Mouse (Mus musculus) hindbrain, embryonic 15.5 days (tissue): Measurements from ENCODE around the gene Adam22. TPM values are rescaled to one million over a fixed set of nuclear protein-coding genes. Genes with fewer than 3 reads are reported as not detected.
"Not testable (repeated sequence)": the region's sequence is repeated elsewhere in the genome, so short reads cannot be mapped to it uniquely, and the experiment has no call there.

Source experiments
- ATAC-seq: fragments of 200-750 bp; cut with Nextera tagmentation; 2 replicates; pipeline ENCODE4 v1.8.0; 2017; ENCODE audit warnings: low read depth, moderate number of reproducible peaks, moderate TSS enrichment; ENCODE audit not compliant: low FRiP score
- H3K27ac ChIP-seq: fragments of 300-500 bp; sonication (generic); replicated peaks from 2 replicates; pipeline ENCODE4 v1.5.1; 2015; ENCODE audit warnings: mild to moderate bottlenecking, inconsistent platforms
- H3K27me3 ChIP-seq: fragments of 300-500 bp; sonication (generic); 2 replicates; pipeline ENCODE4 v1.6.1; 2015; ENCODE audit warnings: control low read depth, inconsistent platforms
- H3K36me3 ChIP-seq: fragments of 300-500 bp; sonication (generic); 2 replicates; pipeline ENCODE4 v1.6.1; 2015; ENCODE audit warnings: control low read depth, inconsistent platforms
- H3K4me1 ChIP-seq: fragments of 300-500 bp; sonication (generic); replicated peaks from 2 replicates; pipeline ENCODE4 v1.6.1; 2015; ENCODE audit warnings: control low read depth, inconsistent platforms
- H3K4me2 ChIP-seq: fragments of 300-500 bp; sonication (generic); 2 replicates; pipeline ENCODE4 v1.6.1; 2015; ENCODE audit warnings: moderate library complexity, mild to moderate bottlenecking, inconsistent platforms
- H3K4me3 ChIP-seq: fragments of 300-500 bp; sonication (generic); 2 replicates; pipeline ENCODE4 v1.5.1; 2015; ENCODE audit warnings: mild to moderate bottlenecking, inconsistent platforms
- H3K9ac ChIP-seq: fragments of 300-500 bp; sonication (generic); 2 replicates; pipeline ENCODE4 v1.6.1; 2015; ENCODE audit warnings: inconsistent platforms
- H3K9me3 ChIP-seq: fragments of 300-500 bp; sonication (generic); 2 replicates; pipeline ENCODE4 v1.6.1; 2016; ENCODE audit warnings: control low read depth, inconsistent platforms
- WGBS: fragments of 180-500 bp; shearing (Covaris S2); methylation state at CpG from one replicate; pipeline ENCODE4 v1.1.7; 2015; 5-methylcytosine and 5-hydroxymethylcytosine counted together
- polyA plus RNA-seq: library from polyadenylated mRNA; unstranded; fragments of >200 nt; fragmentation: Nextera tagmentation; extraction: Ambion mirVana; gene quantifications from 2 replicates; pipeline ENCODE4 v1.2.1, GENCODE M21; 2015

Adam22 gene
- polyA plus RNA-seq, 1 experiment from 2014 or later, result 41.9 TPM

GRCm38 (mm10) chr5:8077481-8077880, 290.5 kb downstream of the Adam22 start:
- Histone ChIP-seq H3K27ac (no peak overlapping the region), H3K4me2 (no peak overlapping the region), H3K36me3 (peaks cover 28% of the 10 kb centered on the region), H3K9ac (no peak overlapping the region), H3K4me3 (no peak overlapping the region), H3K27me3 (no peaks in the 10 kb centered on the region), H3K9me3 (no peaks in the 10 kb centered on the region), H3K4me1 (no peaks in the 10 kb centered on the region)
- ATAC-seq, result no peak
- 89% methylated on average over 8 of the region's 8 CpGs for WGBS

GRCm38 (mm10) chr5:8073901-8074561, 293.9 kb downstream of the Adam22 start:
- no peaks in the 10 kb centered on the region for H3K27me3 ChIP-seq
- H3K4me1 ChIP-seq, result no peaks in the 10 kb centered on the region
- 86% methylated on average over 9 of the region's 9 CpGs for WGBS
- no peak overlapping the region for H3K27ac ChIP-seq
- H3K9me3 ChIP-seq, result no peaks in the 10 kb centered on the region
- H3K4me3 ChIP-seq, result no peak overlapping the region
- peaks cover 28% of the 10 kb centered on the region for H3K36me3 ChIP-seq
- H3K9ac ChIP-seq, result no peak overlapping the region
- 0 out of 2 replicates have a peak, but pooled peaks have one; percentile 27 for ATAC-seq
- H3K4me2 ChIP-seq, result no peak overlapping the region

- H3K36me3 ChIP-seq, result peaks cover 28% of the 10 kb centered on the region
- H3K4me1 ChIP-seq, result no peaks in the 10 kb centered on the region
- H3K27ac ChIP-seq, result no peak overlapping the region
- 93% methylated on average over 9 of the region's 9 CpGs for WGBS
- no peaks in the 10 kb centered on the region for H3K27me3 ChIP-seq
- H3K4me2 ChIP-seq, result no peak overlapping the region
- H3K9ac ChIP-seq, result no peak overlapping the region
- no peak for ATAC-seq
- H3K4me3 ChIP-seq, result no peak overlapping the region
- H3K9me3 ChIP-seq, result no peaks in the 10 kb centered on the region
These were observed 294.6 kb downstream of the Adam22 start for GRCm38 (mm10) chr5:8073406-8073805.

- ATAC-seq, result no peak
- Histone ChIP-seq H3K4me2 (no peak overlapping the region), H3K4me3 (no peak overlapping the region), H3K9me3 (no peaks in the 10 kb centered on the region), H3K27ac (no peak overlapping the region), H3K36me3 (peaks cover 76% of the 10 kb centered on the region), H3K9ac (no peak overlapping the region), H3K4me1 (no peaks in the 10 kb centered on the region), H3K27me3 (no peaks in the 10 kb centered on the region)
- WGBS, result 65% methylated on average over 6 of the region's 6 CpGs
These were observed 304.8 kb downstream of the Adam22 start for GRCm38 (mm10) chr5:8063207-8063606.

GRCm38 (mm10) chr5:8062469-8062868, 305.5 kb downstream of the Adam22 start:
- H3K4me1 ChIP-seq, result peaks cover 5% of the 10 kb centered on the region
- H3K27ac ChIP-seq, result no peak overlapping the region
- no peaks in the 10 kb centered on the region for H3K9me3 ChIP-seq
- H3K9ac ChIP-seq, result no peak overlapping the region
- no peaks in the 10 kb centered on the region for H3K27me3 ChIP-seq
- ATAC-seq, result no peak
- WGBS, result 97% methylated on average over 2 of the region's 2 CpGs
- no peak overlapping the region for H3K4me3 ChIP-seq
- no peak overlapping the region for H3K4me2 ChIP-seq
- peaks cover 75% of the 10 kb centered on the region for H3K36me3 ChIP-seq

- Histone ChIP-seq H3K4me3 (no peak overlapping the region), H3K9me3 (no peaks in the 10 kb centered on the region), H3K36me3 (peaks cover 33% of the 10 kb centered on the region), H3K27ac (no peak overlapping the region), H3K4me2 (peak overlapping the region; percentile 64; the same call in 1 of the 2 replicates), H3K4me1 (peaks cover 18% of the 10 kb centered on the region), H3K9ac (no peak overlapping the region), H3K27me3 (no peaks in the 10 kb centered on the region)
- no peak for ATAC-seq
- WGBS, result 94% methylated on average over 7 of the region's 7 CpGs
These were observed 309.9 kb downstream of the Adam22 start for GRCm38 (mm10) chr5:8058056-8058455.

GRCm38 (mm10) chr5:8057018-8057323, 311.0 kb downstream of the Adam22 start:
- H3K9ac ChIP-seq, result peak overlapping the region; percentile 86
- ATAC-seq, result no peak; the same call in 1 of the 2 replicates
- peaks cover 27% of the 10 kb centered on the region for H3K36me3 ChIP-seq
- H3K4me1 ChIP-seq, result peaks cover 18% of the 10 kb centered on the region
- H3K27ac ChIP-seq, result peak overlapping the region; percentile 84
- peak overlapping the region; percentile 77 for H3K4me3 ChIP-seq
- H3K9me3 ChIP-seq, result no peaks in the 10 kb centered on the region
- 55% methylated on average over 5 of the region's 5 CpGs for WGBS
- H3K27me3 ChIP-seq, result no peaks in the 10 kb centered on the region
- H3K4me2 ChIP-seq, result peak overlapping the region; percentile 64

- Histone ChIP-seq H3K4me1 (peaks cover 18% of the 10 kb centered on the region), H3K9ac (peak overlapping the region; percentile 86), H3K4me3 (peak overlapping the region; percentile 77), H3K36me3 (peaks cover 21% of the 10 kb centered on the region), H3K4me2 (peak overlapping the region; percentile 64), H3K27ac (peak overlapping the region; percentile 84), H3K27me3 (no peaks in the 10 kb centered on the region), H3K9me3 (no peaks in the 10 kb centered on the region)
- peak; percentile 97 for ATAC-seq
- under 1% methylated on average over 58 of the region's 60 CpGs for WGBS
These were observed 311.6 kb downstream of the Adam22 start for GRCm38 (mm10) chr5:8056141-8057017.

- Histone ChIP-seq H3K9ac (peak overlapping the region; percentile 86), H3K36me3 (peaks cover 15% of the 10 kb centered on the region), H3K27ac (peak overlapping the region; percentile 84), H3K4me2 (peak overlapping the region; percentile 64), H3K9me3 (no peaks in the 10 kb centered on the region), H3K4me3 (peak overlapping the region; percentile 77), H3K4me1 (peaks cover 18% of the 10 kb centered on the region), H3K27me3 (no peaks in the 10 kb centered on the region)
- ATAC-seq, result peak; percentile 43; the same call in 1 of the 2 replicates
- 30% methylated on average over 8 of the region's 8 CpGs for WGBS
These were observed 312.2 kb downstream of the Adam22 start for GRCm38 (mm10) chr5:8055721-8056129.

GRCm38 (mm10) chr5:8053827-8054226, 314.1 kb downstream of the Adam22 start:
- WGBS, result 94% methylated on average over 4 of the region's 4 CpGs
- Histone ChIP-seq H3K9ac (no peak overlapping the region), H3K9me3 (no peaks in the 10 kb centered on the region), H3K4me3 (no peak overlapping the region), H3K36me3 (peaks cover 4% of the 10 kb centered on the region; the same call in 1 of the 2 replicates), H3K4me2 (no peak overlapping the region), H3K27me3 (no peaks in the 10 kb centered on the region), H3K4me1 (peaks cover 18% of the 10 kb centered on the region), H3K27ac (no peak overlapping the region)
- ATAC-seq, result no peak

- WGBS, result 88% methylated on average over 6 of the region's 6 CpGs
- no peak within 1 kb of the TSS for H3K9ac ChIP-seq
- H3K36me3 ChIP-seq, result no peaks in the 10 kb centered on the region
- no peak for ATAC-seq
- no peaks in the 10 kb centered on the region for H3K4me1 ChIP-seq
- H3K27ac ChIP-seq, result no peak within 1 kb of the TSS
- no peaks in the 10 kb centered on the region for H3K9me3 ChIP-seq
- no peak within 1 kb of the TSS for H3K4me2 ChIP-seq
- no peaks in the 10 kb centered on the region for H3K27me3 ChIP-seq
- H3K4me3 ChIP-seq, result no peak within 1 kb of the TSS
These were observed 322.1 kb downstream of the Adam22 start, which contains the start of gene Sri for GRCm38 (mm10) chr5:8045855-8046254. Gene Sri (plus strand): TSS chr5:8046078.

GRCm38 (mm10) chr5:8034596-8034995, 333.4 kb downstream of the Adam22 start:
- not testable (repeated sequence) for ATAC-seq, H3K36me3 ChIP-seq, H3K9ac ChIP-seq, H3K27ac ChIP-seq, H3K9me3 ChIP-seq, H3K4me2 ChIP-seq, H3K27me3 ChIP-seq, H3K4me1 ChIP-seq, H3K4me3 ChIP-seq
- 91% methylated on average over 6 of the region's 6 CpGs for WGBS
